Mouse (Mus musculus): ENCODE measurements around the gene Clec14a.

The Clec14a gene

GRCm38 (mm10) chr12:58268563-58269501, at the start of gene Clec14a:
TSS of gene Clec14a (minus strand) at chr12:58269290.
- DNase-seq (ENCODE audit: low read depth, low spot score): peak; percentile 26

GRCm38 (mm10) chr12:58307835-58308234, 38.7 kb upstream of the Clec14a start:
- no peak for DNase-seq (ENCODE audit: low read depth, low spot score)

GRCm38 (mm10) chr12:58306402-58306801, 37.3 kb upstream of the Clec14a start:
- DNase-seq (ENCODE audit: low read depth, low spot score): peak; percentile 1

DNA sequence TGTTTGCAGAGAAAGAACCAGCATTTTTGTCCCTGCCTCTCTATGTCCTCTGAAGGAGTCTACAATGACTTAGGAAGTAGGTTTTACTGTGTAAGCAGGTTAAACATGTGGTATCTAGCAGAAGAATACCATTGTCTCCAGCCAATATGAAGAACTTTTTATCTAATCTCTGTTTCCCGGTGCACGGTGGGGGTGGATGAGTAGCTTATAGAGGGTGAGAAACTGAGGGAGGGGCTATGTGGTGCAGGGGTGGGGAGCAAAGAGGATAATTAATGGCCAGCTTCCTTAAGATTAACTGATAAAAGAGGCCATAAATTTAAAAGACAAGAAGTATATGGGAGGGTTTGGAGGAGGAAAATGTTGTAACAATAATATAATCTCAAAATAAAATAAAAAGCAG, 36.5 kb upstream of the Clec14a start:
- DNase-seq (ENCODE audit: low read depth, low spot score): no peak

GRCm38 (mm10) chr12:58296980-58297379, 27.9 kb upstream of the Clec14a start:
- no peak for DNase-seq (ENCODE audit: low read depth, low spot score)

DNA sequence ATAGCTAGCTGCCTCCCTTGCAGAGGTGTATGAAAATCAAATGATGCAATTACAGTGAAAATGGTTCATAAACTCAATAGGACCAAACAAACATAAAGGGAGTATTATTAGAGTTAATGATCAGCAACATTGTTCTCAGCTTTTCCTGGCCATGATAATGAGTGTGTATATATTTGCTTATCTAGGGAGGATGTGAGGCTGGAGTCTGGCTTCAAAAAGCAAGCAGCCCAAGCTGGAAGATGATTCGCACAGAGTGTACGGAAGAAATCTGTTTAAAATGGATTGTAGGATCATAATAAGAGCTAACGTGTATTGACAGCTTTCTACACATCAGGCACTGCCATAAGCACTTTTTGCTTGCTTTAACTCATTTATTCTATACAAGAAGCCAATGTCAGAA, 16.8 kb upstream of the Clec14a start:
- no peak for DNase-seq (ENCODE audit: low read depth, low spot score)

DNA sequence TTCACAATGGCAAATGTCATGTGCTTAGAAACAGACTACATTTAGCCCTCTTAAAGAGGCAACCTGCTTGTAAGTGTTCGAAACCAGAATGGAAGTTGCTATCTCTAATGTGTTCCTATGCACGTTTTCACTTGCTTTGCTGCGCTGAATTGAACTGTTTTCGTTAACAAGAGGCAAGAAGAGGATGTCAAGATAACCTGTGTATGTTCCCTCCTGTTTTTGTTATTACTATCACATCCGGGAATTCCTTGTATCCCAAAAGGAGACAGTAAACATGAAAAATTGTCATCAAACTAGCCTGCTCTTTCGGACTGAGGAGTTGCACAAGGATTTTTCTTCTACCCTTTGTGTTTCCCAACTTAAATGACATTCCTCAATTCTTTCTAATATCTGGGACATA, 1.4 kb upstream of the Clec14a start:
- no peak for DNase-seq (ENCODE audit: low read depth, low spot score)

- no peak for DNase-seq (ENCODE audit: low read depth, low spot score)
Observed at GRCm38 (mm10) chr12:58269505-58269904, 415 bp upstream of the Clec14a start.

DNA sequence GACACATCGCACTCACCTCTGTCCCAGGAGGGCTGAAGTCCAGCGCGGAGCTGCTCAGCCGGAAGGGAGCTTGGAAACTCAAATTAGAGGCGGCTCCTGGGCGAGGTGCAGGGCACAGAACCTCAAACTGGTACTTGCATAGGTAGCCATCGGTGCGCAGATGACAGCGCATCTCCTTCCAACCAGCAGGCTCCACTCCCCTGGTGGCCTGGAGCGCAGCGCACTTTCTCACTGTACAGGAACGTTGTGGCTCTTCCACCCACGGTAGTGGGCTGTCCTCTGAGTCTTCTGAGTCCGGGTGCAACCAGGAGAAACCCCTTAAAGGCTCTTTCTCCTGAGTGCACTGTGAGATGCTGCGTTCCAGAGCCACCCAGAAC, 916 bp downstream of the Clec14a start:
- DNase-seq (ENCODE audit: low read depth, low spot score): peak; percentile 14

DNA sequence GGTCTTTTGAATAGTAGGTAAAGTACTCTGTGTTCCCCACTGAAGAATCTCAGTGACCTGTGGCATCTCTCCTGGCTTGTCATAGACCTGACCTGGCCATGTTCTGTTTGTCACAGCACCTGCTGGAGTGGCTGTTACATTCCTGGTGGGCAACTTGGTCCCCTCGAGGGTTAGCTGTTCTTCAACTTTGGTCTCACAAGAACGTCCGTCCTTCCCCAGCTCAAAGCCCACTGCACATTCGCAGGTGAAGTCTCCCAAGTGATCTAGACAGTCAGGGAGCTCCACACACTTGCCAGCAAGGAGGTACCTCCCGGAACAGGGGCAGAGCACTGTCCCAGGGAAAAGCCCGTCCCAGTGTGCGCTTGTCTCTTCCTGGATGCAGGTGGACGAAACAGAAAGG, 1.3 kb downstream of the Clec14a start:
- DNase-seq (ENCODE audit: low read depth, low spot score): no peak

- no peak for DNase-seq (ENCODE audit: low read depth, low spot score)
Observed at GRCm38 (mm10) chr12:58251901-58252300, 17.2 kb downstream of the Clec14a start.

- DNase-seq (ENCODE audit: low read depth, low spot score): no peak
Observed at GRCm38 (mm10) chr12:58232489-58232888, 36.6 kb downstream of the Clec14a start.

GRCm38 (mm10) chr12:58225644-58226043, 43.4 kb downstream of the Clec14a start:
- no peak for DNase-seq (ENCODE audit: low read depth, low spot score)

GRCm38 (mm10) chr12:58219078-58219477, 50.0 kb downstream of the Clec14a start:
- DNase-seq (ENCODE audit: low read depth, low spot score): no peak

DNA sequence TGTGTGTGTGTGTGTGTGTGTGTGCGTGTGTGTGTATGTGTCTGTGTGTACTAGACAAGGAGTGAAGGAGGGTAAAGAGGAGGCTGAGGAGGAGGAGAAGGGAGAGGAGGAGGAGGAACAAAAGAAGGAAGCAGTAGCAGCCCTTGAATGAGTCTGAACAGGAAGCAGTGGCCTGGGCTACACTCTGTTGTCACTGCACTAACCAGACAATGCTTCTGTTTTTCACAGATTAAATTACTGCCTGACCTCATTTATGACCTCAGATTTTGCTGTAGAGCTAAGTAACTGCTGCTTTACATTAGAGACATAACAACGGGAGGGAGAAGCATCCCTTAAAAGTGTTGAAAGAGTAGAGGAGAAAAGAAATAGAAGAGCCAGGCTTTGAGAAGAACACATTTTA, 52.9 kb downstream of the Clec14a start:
- DNase-seq (ENCODE audit: low read depth, low spot score): no peak
